Mouse (Mus musculus) forebrain, embryonic 11.5 days (tissue): ENCODE measurements around the gene Ddx23. TPM values are rescaled to one million over a fixed set of nuclear protein-coding genes. Genes with fewer than 3 reads are reported as not detected.

Source experiments
- ATAC-seq: fragments of 200-750 bp; cut with Nextera tagmentation; replicated peaks from 2 replicates; pipeline ENCODE4 v1.8.0; 2017; ENCODE audit warnings: moderate TSS enrichment; ENCODE audit not compliant: low FRiP score
- DNase-seq: peaks from one replicate; pipeline ENCODE4 v3.0.0-alpha.2; 2017; ENCODE audit warnings: low spot score
- H3K27ac ChIP-seq: fragments of 300-500 bp; sonication (generic); 2 replicates; pipeline ENCODE4 v1.5.1; 2014; ENCODE audit warnings: low read depth, low read length
- H3K27me3 ChIP-seq: fragments of 300-500 bp; sonication (generic); 2 replicates; pipeline ENCODE4 v1.6.1; 2014; ENCODE audit warnings: mild to moderate bottlenecking, low read length, mixed read lengths; ENCODE audit not compliant: control insufficient read depth, insufficient read depth
- H3K36me3 ChIP-seq: fragments of 300-500 bp; sonication (generic); 2 replicates; pipeline ENCODE4 v1.6.1; 2014; ENCODE audit warnings: mild to moderate bottlenecking, low read length, moderate library complexity, mixed read lengths; ENCODE audit not compliant: control insufficient read depth, insufficient read depth
- H3K4me1 ChIP-seq: fragments of 300-500 bp; sonication (generic); replicated peaks from 2 replicates; pipeline ENCODE4 v1.6.1; 2014; ENCODE audit warnings: low read length, mixed read lengths; ENCODE audit not compliant: control insufficient read depth, insufficient read depth
- H3K4me2 ChIP-seq: fragments of 300-500 bp; sonication (generic); 2 replicates; pipeline ENCODE4 v1.6.1; 2014; ENCODE audit warnings: low read depth, mild to moderate bottlenecking, low read length, moderate library complexity, mixed read lengths; ENCODE audit not compliant: severe bottlenecking
- H3K4me3 ChIP-seq: fragments of 300-500 bp; sonication (generic); 2 replicates; pipeline ENCODE4 v1.5.1; 2014; ENCODE audit warnings: low read depth, low read length
- H3K9ac ChIP-seq: fragments of 300-500 bp; sonication (generic); 2 replicates; pipeline ENCODE4 v1.6.1; 2014; ENCODE audit warnings: low read length
- H3K9me3 ChIP-seq: fragments of 300-500 bp; sonication (generic); 2 replicates; pipeline ENCODE4 v1.6.1; 2016; ENCODE audit warnings: low read length, mixed read lengths; ENCODE audit not compliant: control insufficient read depth
- WGBS: fragments of 180-500 bp; shearing (Covaris S2); extraction: QIAGEN DNeasy Blood & Tissue Kit; methylation state at CpG from one replicate; pipeline ENCODE4 v1.1.7; 2014; 5-methylcytosine and 5-hydroxymethylcytosine counted together
- polyA plus RNA-seq: library from polyadenylated mRNA; unstranded; fragments of >200 nt; fragmentation: Nextera tagmentation; extraction: Ambion mirVana; gene quantifications from 2 replicates; pipeline ENCODE4 v1.2.1, GENCODE M21; 2014

Gene Ddx23
- polyA plus RNA-seq, 1 experiment from 2014 or later = 24.2 TPM

DNA sequence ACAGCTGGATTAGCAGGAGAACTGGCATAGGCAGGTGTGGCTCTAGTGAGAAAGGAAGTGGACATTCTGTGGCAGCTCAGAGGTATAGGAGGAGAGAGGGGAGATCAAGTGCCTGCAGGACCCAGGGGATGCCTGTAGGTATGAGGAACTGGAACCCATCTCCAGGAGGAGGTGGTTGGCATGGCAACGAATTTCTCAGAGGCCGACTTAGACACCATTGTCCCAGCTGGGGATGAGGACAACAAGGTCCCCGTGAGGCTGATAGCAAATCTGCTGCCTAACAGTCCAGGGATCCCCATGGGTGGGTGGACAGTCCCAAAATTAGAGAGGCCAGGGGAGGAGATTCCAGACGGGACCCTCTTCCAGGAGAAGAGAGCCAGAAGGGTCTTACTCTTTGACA, 29.8 kb downstream of the Ddx23 start:
- H3K9ac ChIP-seq = peak overlapping the region; percentile 51; the same call in 1 of the 2 replicates
- H3K27me3 ChIP-seq = peaks cover 55% of the 10 kb centered on the region
- ATAC-seq (no peak), DNase-seq (no peak)
- no peaks in the 10 kb centered on the region for H3K9me3 ChIP-seq
- H3K4me1 ChIP-seq = peaks cover 42% of the 10 kb centered on the region
- H3K36me3 ChIP-seq = no peaks in the 10 kb centered on the region
- no peak overlapping the region for H3K27ac ChIP-seq
- H3K4me2 ChIP-seq = peak overlapping the region; percentile 97
- 0% methylated on average over 4 of the region's 4 CpGs for WGBS
- H3K4me3 ChIP-seq = peak overlapping the region; percentile 83

DNA sequence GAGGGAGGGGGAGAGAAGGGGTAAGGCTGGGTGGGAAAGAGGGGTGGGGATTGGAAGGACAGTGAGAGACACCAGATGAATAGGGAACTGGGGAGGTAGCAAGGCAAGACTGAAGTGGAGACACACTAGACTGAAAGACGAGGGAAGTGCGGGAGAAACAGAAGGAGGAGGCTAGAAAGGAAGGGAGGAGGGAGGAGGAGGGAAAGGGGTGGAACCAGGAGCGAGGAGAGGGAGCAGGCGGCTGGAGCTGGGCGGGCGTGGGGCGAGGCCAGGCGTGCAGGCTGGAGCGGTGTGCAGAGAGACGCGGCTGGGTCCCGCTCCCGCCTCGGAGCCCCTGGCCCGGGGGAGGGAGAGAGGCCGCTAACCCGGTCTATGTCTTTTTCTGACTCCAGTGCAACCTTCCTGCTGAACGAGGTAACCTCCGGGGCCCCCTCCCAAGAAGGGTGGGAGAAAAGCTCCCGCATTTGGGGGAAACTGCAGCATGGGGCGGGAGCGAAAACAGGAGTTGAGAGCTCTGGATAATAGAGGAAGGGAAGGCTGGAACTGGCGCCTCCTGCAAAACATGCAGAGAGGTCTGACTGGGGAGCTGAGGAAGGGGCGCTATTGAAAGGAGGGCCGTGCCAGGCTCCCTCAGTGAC, 30.5 kb downstream of the Ddx23 start:
- DNase-seq = peak; percentile 81
- no peaks in the 10 kb centered on the region for H3K36me3 ChIP-seq
- H3K27me3 ChIP-seq = peaks cover 54% of the 10 kb centered on the region
- peak overlapping the region; percentile 34; the same call in 1 of the 2 replicates for H3K27ac ChIP-seq
- no peaks in the 10 kb centered on the region for H3K9me3 ChIP-seq
- WGBS = under 1% methylated on average over 25 of the region's 25 CpGs
- peak; percentile 50 for ATAC-seq
- H3K9ac ChIP-seq = peak overlapping the region; percentile 51
- H3K4me2 ChIP-seq = peak overlapping the region; percentile 97
- peak overlapping the region; percentile 83 for H3K4me3 ChIP-seq
- H3K4me1 ChIP-seq = peaks cover 42% of the 10 kb centered on the region

DNA sequence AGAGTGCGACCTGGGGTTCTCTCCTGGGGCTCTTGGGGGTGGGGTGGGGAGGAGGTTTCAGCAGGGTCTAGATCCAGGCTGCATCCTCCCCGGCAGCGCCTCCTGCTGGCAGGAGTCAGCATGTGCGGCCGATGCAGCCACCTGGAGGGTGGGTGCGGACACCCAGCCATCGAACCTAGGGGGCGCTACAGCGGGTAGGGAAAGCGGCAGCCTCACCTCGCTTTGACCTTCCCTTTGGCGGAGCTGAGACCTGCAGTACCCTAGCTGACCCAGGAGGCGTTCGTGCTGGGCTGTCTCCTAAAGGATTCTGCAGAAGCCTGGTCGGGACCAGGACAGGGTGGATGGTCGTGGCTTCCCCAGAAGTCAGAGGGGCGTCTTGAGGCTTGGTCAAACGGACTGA, 31.2 kb downstream of the Ddx23 start:
- H3K9ac ChIP-seq = peak overlapping the region; percentile 51; the same call in 1 of the 2 replicates
- H3K9me3 ChIP-seq = no peaks in the 10 kb centered on the region
- peak overlapping the region; percentile 83 for H3K4me3 ChIP-seq
- H3K27me3 ChIP-seq = peaks cover 49% of the 10 kb centered on the region
- peak overlapping the region; percentile 97 for H3K4me2 ChIP-seq
- DNase-seq (peak; percentile 91), ATAC-seq (peak; percentile 19)
- 2% methylated on average over 18 of the region's 18 CpGs for WGBS
- H3K27ac ChIP-seq = 0 out of 2 replicates have a peak overlapping the region, but pooled peaks have one; percentile 34
- peaks cover 42% of the 10 kb centered on the region for H3K4me1 ChIP-seq
- H3K36me3 ChIP-seq = no peaks in the 10 kb centered on the region

DNA sequence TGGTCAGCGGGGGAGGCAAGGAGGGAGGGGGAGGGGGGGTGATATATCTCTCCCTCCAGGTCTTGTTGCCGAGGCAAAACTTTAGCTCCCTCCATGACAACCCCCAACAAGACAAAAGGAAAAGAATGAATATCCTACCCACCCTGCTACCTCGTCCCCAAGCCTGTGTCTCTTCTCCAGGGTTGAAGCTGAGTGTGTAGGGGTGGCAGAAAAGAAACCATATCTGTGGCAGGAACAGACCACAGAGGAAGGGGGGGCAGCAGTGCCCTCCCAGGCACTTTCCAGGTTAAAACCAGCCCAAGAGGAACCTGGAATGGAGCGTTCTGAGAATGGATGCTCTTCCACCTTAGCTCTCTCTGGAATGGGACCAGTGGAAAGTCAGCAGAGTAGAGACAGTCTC, 32.2 kb downstream of the Ddx23 start, which contains the start of gene Cacnb3:
Cacnb3 (plus strand) TSS at position 301 of the 400 bp plus-strand sequence.
- Histone ChIP-seq H3K4me2 (peak within 1 kb of the TSS; percentile 97; the same call in 1 of the 2 replicates), H3K36me3 (no peaks in the 10 kb centered on the region), H3K9ac (peak within 1 kb of the TSS; percentile 51; the same call in 1 of the 2 replicates), H3K4me1 (peaks cover 39% of the 10 kb centered on the region), H3K27ac (no peak within 1 kb of the TSS), H3K27me3 (peaks cover 45% of the 10 kb centered on the region), H3K4me3 (peak within 1 kb of the TSS; percentile 83), H3K9me3 (no peaks in the 10 kb centered on the region)
- ATAC-seq (no peak), DNase-seq (no peak)
- 35% methylated on average over 4 of the region's 4 CpGs for WGBS

DNA sequence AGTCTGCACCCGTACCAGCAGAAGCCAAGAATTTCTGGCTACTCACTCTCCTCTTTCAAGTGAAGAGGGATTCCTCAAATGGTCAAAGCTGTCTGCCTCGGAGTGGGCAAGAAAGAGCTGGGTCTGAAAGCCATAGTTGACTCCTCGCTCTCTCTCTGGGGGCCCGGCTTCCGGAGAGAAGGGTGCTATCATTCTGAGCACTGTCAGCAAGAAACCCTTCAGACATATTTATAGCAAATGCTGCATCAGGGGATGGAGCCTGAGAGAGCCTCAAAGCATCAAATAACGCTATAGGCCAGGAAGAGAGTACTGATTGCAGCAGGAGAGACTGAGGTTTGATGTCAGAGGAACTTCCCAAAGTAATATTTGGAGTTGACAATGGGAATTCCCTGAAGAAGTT, 33.2 kb downstream of the Ddx23 start:
- peaks cover 38% of the 10 kb centered on the region for H3K4me1 ChIP-seq
- H3K9ac ChIP-seq = no peak overlapping the region
- H3K9me3 ChIP-seq = no peaks in the 10 kb centered on the region
- H3K27me3 ChIP-seq = peaks cover 45% of the 10 kb centered on the region
- 57% methylated on average over 6 of the region's 6 CpGs for WGBS
- no peaks in the 10 kb centered on the region for H3K36me3 ChIP-seq
- no peak for DNase-seq
- H3K4me3 ChIP-seq = no peak overlapping the region
- H3K27ac ChIP-seq = no peak overlapping the region
- ATAC-seq = no peak
- no peak overlapping the region for H3K4me2 ChIP-seq

DNA sequence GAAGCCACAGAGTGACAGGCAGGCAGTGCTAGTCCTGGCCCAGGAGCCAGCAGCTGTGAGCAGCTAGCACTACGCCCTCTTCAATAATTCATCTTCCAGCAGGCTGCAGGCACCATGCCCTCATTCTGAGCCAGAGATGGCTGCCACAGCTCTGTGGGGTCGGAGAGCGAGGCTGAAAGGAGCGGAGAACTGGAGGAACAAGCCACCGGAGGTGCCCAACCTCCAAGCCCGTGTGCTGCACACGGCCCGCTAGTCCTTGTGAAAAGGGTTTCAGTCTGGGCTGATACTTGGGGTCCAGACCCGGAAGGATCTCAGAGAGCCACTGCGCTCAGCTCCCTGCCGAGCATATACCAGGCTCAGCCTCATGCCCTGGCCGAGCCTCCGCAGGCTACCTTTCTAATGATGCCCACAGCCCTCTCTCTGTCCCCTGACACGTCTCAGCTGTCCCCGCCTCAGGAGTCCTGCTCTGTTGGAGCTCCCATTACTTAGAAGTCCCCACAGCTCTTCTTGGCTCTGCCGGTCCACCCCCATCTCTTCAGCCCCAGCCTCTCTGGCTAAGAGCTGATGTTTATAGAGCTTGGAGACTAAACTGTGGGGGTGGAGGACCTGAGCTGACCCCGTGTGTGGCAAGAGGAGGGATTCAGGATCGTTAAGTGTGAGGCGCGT, 34.0 kb downstream of the Ddx23 start:
- no peak for ATAC-seq
- Histone ChIP-seq H3K9ac (peak overlapping the region; percentile 45), H3K4me2 (peak overlapping the region; percentile 33; the same call in 1 of the 2 replicates), H3K36me3 (no peaks in the 10 kb centered on the region), H3K4me3 (peak overlapping the region; percentile 3; the same call in 1 of the 2 replicates), H3K27ac (no peak overlapping the region), H3K27me3 (peaks cover 38% of the 10 kb centered on the region), H3K9me3 (no peaks in the 10 kb centered on the region), H3K4me1 (peaks cover 33% of the 10 kb centered on the region)
- peak; percentile 66 for DNase-seq
- WGBS = 10% methylated on average over 20 of the region's 20 CpGs

DNA sequence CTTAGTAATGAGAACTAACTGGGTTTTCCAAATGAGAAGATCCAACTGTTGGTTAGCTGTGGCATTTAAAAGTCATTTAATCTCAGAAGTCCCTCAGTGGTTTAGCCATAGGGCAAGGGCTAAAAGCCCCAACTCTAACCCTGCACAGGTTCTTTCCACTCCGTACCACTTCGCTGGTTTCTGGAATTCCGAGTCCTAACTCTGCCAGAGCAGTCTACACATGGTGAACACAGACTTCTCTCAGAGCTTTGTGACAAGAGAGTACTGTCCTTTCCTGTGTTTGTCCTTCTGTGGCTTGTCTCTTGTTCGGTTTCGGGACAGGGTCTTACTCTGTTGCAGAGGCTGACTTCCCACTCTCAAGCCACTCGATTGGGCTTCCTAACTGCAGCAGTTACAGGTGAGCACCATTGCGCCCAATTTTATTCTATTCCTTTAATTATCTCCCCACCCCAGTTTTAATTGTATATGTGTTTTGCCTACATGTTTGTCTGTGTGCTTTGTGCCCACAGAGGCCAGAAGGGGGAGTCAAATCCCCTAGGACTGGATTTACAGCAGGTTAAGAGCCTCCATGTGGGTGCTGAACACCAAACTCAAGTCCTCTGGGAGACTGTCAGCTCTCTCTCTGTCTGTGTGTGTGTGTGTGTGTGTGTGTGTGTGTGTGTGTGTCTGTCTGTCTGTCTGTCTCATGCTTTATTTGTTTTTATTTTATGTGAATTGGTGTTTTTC, 36.0 kb downstream of the Ddx23 start:
- no peak overlapping the region for H3K9ac ChIP-seq
- WGBS = 80% methylated on average over 7 of the region's 7 CpGs
- peaks cover 17% of the 10 kb centered on the region for H3K4me1 ChIP-seq
- no peaks in the 10 kb centered on the region for H3K9me3 ChIP-seq
- H3K4me2 ChIP-seq = no peak overlapping the region
- no peak overlapping the region for H3K27ac ChIP-seq
- H3K27me3 ChIP-seq = peaks cover 24% of the 10 kb centered on the region
- no peak for ATAC-seq
- H3K36me3 ChIP-seq = no peaks in the 10 kb centered on the region
- no peak for DNase-seq
- H3K4me3 ChIP-seq = no peak overlapping the region

DNA sequence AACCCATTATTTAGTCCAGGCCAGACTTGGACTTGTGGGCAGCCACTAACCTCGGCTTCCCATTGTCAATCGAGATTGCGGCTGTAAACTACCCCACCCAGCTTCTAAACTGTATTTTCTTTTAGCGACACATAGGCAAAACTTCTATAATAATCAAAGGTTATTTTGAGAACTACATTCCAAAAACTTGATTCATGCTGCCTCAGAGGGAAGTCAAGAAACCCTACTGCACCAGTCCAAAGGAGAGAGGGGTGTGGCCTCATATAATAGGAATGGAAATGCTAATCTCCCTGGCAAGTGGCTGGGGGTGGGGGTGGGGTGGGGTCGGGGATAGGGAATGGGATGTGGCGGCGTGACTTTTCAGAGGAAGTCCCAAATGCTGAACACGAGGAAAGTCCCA, 36.6 kb downstream of the Ddx23 start:
- DNase-seq (no peak), ATAC-seq (no peak)
- no peaks in the 10 kb centered on the region for H3K36me3 ChIP-seq
- H3K4me3 ChIP-seq = no peak overlapping the region
- peaks cover 18% of the 10 kb centered on the region for H3K27me3 ChIP-seq
- no peak overlapping the region for H3K4me2 ChIP-seq
- WGBS = 31% methylated on average over 8 of the region's 8 CpGs
- no peak overlapping the region for H3K27ac ChIP-seq
- no peak overlapping the region for H3K9ac ChIP-seq
- H3K9me3 ChIP-seq = no peaks in the 10 kb centered on the region
- H3K4me1 ChIP-seq = peaks cover 11% of the 10 kb centered on the region; the same call in 1 of the 2 replicates
